Mouse (Mus musculus) bone marrow, adult 2 months (tissue): ENCODE data around the gene Abcd4. TPM values are rescaled to one million over a fixed set of nuclear protein-coding genes. Genes with fewer than 3 reads are reported as not detected.

Source experiments
- H3K27ac ChIP-seq: fragments of 200-500 bp; 2 replicates; pipeline ENCODE4 v1.5.1; 2012; ENCODE audit warnings: low read depth, mild to moderate bottlenecking, control low read depth, inconsistent platforms, low read length; ENCODE audit not compliant: control insufficient read depth, poor library complexity, insufficient read depth
- H3K4me1 ChIP-seq: fragments of 200-500 bp; 2 replicates; pipeline ENCODE4 v1.6.1; 2011; ENCODE audit warnings: low read length; ENCODE audit not compliant: control insufficient read depth, insufficient read depth
- H3K4me3 ChIP-seq: fragments of 200-500 bp; replicated peaks from 2 replicates; pipeline ENCODE3; 2011; ENCODE audit warnings: mild to moderate bottlenecking, low read depth, low read length, control low read depth; ENCODE audit not compliant: control insufficient read depth
- CTCF ChIP-seq: fragments of 200-500 bp; IDR thresholded peaks from 2 replicates; pipeline ENCODE4 v1.5.1; 2011; ENCODE audit warnings: low read length, control low read depth; ENCODE audit not compliant: control insufficient read depth, insufficient read depth
- POLR2A ChIP-seq: fragments of 200-500 bp; IDR thresholded peaks from 2 replicates; pipeline ENCODE4 v1.6.1; 2011; ENCODE audit warnings: low read depth, mild to moderate bottlenecking, control low read depth, low read length, borderline replicate concordance; ENCODE audit not compliant: control insufficient read depth
- WGBS: fragments of 180-500 bp; shearing (Covaris S2); methylation state at CpG from one replicate; pipeline ENCODE4 v1.1.7; 2018; 5-methylcytosine and 5-hydroxymethylcytosine counted together
- polyA plus RNA-seq: library from polyadenylated mRNA; stranded (reverse); fragments of >200 nt; gene quantifications from 2 replicates; pipeline ENCODE4 v1.2.4, GENCODE M21; 2011; ENCODE audit warnings: low replicate concordance; ENCODE audit not compliant: missing spikeins, insufficient read depth, insufficient read length

Abcd4 gene
- 4.0 and 7.7 TPM in 2 replicates for polyA plus RNA-seq

DNA sequence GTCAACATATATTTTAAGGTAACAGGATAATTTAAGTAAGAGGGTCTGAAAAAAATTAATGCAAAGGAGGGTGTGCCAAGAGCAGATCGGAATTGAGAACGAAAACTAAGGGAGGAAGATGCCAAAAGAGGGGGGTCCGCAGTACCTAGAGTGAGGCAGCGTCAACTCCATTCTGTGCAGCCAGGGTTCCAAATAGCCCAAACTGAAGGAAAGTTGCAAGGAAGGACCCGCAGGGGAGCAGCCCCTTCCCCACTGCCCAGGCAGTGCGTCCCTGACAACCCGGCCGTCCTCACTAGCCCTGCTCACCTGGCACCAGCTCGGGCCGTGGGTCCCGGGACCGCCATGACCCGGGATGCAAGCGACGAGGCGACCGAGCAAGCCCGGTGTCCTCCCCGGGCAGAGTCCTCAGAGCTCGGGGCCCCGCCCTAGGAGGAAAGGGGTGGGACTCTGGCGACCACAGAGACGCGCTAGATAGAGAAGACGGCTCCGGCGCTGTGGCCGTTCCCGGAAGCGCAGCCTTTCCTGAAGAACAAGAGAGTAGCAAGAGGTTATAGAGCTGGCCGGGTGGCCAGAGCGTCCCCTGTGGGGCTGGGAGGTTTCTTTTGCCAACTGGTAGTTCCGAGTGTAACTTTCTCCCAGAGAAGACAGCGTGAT is at the start of gene Abcd4:
TSS of gene Abcd4 (minus strand) at position 437 of the 654 bp plus-strand sequence.
- WGBS: under 1% methylated on average over 34 of the region's 34 CpGs
- Histone ChIP-seq H3K4me3 (peak within 1 kb of the TSS; percentile 94), H3K27ac (peak within 1 kb of the TSS; percentile 54)

GRCm38 (mm10) chr12:84653912-84654311 is 36.7 kb upstream of the Abcd4 start:
- Histone ChIP-seq H3K4me3 (no peak overlapping the region), H3K27ac (no peak overlapping the region), H3K4me1 (no peaks in the 10 kb centered on the region)
- TF ChIP-seq POLR2A (no peak), CTCF (peak; percentile 94)
- 11% methylated on average over 3 of the region's 3 CpGs for WGBS

More for the DNA sequence above, at the start of gene Abcd4:
- peak; percentile 90; the same call in 1 of the 2 replicates for TF ChIP-seq POLR2A
- TF ChIP-seq CTCF: peak; percentile 35; the same call in 1 of the 2 replicates
- no peaks in the 10 kb centered on the region; the same call in 1 of the 2 replicates for H3K4me1 ChIP-seq

- no peak overlapping the region for H3K27ac ChIP-seq
- no peak for TF ChIP-seq CTCF
- TF ChIP-seq POLR2A: no peak
- H3K4me1 ChIP-seq: no peaks in the 10 kb centered on the region
- 74% methylated on average over 13 of the region's 13 CpGs for WGBS
- H3K4me3 ChIP-seq: no peak overlapping the region
These were observed 33.0 kb upstream of the Abcd4 start for GRCm38 (mm10) chr12:84650234-84650633.

GRCm38 (mm10) chr12:84640654-84641053 is 23.4 kb upstream of the Abcd4 start, which contains the start of gene Vrtn:
Vrtn (plus strand) TSS chr12:84641019.
- Histone ChIP-seq H3K4me3 (no peak within 1 kb of the TSS), H3K27ac (no peak within 1 kb of the TSS), H3K4me1 (no peaks in the 10 kb centered on the region)
- no peak for TF ChIP-seq POLR2A
- no peak for TF ChIP-seq CTCF
- 8% methylated on average over 9 of the region's 9 CpGs for WGBS

DNA sequence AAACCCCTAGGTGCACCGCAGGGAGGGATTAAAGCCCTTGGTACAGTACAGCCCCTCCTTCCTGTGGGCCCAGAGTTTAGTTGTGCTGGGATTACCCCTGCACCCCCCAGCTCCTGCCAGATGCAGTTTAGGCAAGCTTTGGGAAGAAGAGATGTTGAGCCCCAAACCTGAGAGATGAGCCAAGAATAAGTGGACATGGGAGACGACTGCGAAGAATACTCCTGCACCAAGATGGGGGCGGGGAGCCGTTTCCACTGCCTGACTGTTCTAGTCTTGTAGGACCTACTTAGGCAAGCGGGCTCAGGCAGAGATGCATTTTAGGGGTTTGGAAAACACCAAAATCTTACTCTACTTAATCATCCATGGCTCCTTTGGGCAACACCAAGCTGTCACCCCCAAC is 23.0 kb upstream of the Abcd4 start:
- no peak for TF ChIP-seq CTCF
- TF ChIP-seq POLR2A: no peak
- Histone ChIP-seq H3K4me1 (no peaks in the 10 kb centered on the region), H3K27ac (no peak overlapping the region), H3K4me3 (no peak overlapping the region)
- 18% methylated on average over 6 of the region's 6 CpGs for WGBS

DNA sequence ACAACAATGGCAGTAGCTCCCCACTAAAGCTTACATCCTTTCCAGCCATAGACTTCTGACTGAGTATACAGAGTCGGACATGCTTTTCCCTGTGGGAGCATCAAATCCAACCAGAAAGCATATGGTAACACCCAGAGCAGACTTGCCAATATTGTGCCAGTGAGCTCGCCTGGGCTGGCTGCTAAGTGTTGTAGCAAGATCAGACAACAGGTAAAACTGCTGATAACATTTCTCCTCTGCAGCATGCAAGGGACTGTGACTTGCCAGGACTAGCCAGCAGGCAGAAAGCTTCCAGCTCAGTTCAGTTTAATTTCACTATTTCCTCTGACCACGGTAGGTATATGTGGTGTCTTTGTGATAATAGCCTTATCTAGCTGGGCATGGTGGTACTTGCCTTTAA is 14.7 kb upstream of the Abcd4 start:
- TF ChIP-seq CTCF: no peak
- no peak for TF ChIP-seq POLR2A
- Histone ChIP-seq H3K4me1 (no peaks in the 10 kb centered on the region), H3K4me3 (no peak overlapping the region), H3K27ac (no peak overlapping the region)
- 69% methylated on average over 3 of the region's 3 CpGs for WGBS

GRCm38 (mm10) chr12:84625116-84625515 is 7.9 kb upstream of the Abcd4 start:
- no peak overlapping the region for H3K4me3 ChIP-seq
- 22% methylated on average over 9 of the region's 9 CpGs for WGBS
- H3K4me1 ChIP-seq: no peaks in the 10 kb centered on the region
- H3K27ac ChIP-seq: no peak overlapping the region
- TF ChIP-seq POLR2A: no peak
- no peak for TF ChIP-seq CTCF

DNA sequence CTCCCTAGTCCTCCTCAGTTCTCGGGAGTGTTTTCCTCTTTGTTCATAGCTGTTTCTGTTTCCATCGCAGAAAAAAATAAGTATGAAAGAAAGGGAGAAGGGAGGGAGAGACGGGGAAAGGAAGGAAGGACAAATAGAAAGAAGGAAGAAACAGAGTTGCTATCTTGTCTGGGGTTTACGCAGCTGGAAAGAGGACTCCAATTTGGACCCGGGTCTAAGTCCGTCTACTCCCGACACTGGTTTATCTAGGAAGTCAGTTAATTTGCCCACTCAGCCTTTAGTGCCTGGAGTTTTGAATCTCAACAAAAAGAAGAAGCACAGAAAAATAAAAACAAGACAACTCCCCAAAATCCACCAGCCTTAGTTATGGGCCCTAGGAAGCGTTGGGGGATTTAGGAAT is 7.4 kb upstream of the Abcd4 start:
- 26% methylated on average over 8 of the region's 8 CpGs for WGBS

DNA sequence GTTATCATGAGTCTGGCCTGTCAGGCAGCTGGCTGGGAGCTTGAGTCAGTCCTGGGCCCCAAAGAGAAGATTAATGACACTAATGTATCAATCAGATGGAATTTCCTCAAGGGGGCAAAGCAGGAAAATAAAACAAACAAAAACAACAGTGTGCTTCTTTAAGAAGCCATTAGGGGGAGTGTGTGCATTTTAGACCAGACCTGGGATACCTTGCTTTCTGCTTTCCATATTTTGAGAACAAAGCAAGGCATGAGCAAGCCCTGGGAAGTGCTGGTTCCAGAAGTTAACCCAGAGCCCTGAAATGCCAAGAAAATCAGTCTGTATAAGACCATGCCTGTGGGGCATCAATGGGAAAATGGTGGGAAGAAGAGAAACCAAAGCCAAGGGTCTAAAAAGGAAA is 3.8 kb upstream of the Abcd4 start:
- no peaks in the 10 kb centered on the region for H3K4me1 ChIP-seq

More for the DNA sequence above, 7.4 kb upstream of the Abcd4 start:
- TF ChIP-seq POLR2A (no peak), CTCF (no peak)
- H3K4me1 ChIP-seq: no peaks in the 10 kb centered on the region
- H3K4me3 ChIP-seq: no peak overlapping the region
- no peak overlapping the region for H3K27ac ChIP-seq

More for the DNA sequence above, 3.8 kb upstream of the Abcd4 start:
- Histone ChIP-seq H3K4me3 (no peak overlapping the region), H3K27ac (no peak overlapping the region)
- TF ChIP-seq POLR2A (no peak), CTCF (no peak)
